Mouse (Mus musculus) ES-E14 (cell line): ENCODE data around the gene Syt9.
A peak's percentile ranks its signal among the peaks of the same experiment; 100 is the strongest.

Experiments
- CHD2 ChIP-seq: IDR thresholded peaks from 2 replicates; pipeline ENCODE4 v1.6.1; 2014; ENCODE audit warnings: mild to moderate bottlenecking, low read depth, low read length, inconsistent platforms
- ZNF384 ChIP-seq: IDR thresholded peaks from 2 replicates; pipeline ENCODE4 v1.6.1; 2012; ENCODE audit warnings: low read depth, low read length, inconsistent platforms

DNA sequence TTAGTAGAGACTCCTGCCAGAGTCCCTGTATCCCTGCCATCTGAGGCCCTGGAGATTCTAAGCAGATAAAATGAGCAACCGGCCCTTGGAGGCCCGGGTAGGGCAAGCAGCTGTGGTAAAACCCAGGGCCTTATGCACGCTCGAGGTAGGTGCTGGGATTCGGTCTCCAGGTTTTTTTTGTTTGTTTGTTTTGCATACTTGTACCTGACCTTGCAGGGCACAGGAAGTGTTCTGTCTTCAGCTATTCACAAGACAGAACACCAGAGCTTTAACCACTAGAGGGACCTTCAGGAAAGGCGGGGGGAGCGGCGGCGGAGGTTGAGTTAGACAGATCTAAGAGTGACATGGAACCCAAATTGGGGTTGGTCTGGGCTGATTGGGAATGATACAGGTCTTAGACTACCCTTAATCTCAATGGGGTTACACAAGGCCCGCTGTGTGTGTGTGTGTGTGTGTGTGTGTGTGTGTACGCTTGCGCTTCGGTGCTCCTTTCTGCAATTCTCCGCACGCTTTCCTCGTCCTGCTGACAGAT, 223.9 kb downstream of the Syt9 start:
- TF ChIP-seq CHD2 = no peak
- TF ChIP-seq ZNF384 = 0 out of 2 replicates have a peak, but pooled peaks have one; percentile 50
